Mouse (Mus musculus): ENCODE results near the gene Gm28372. TPM values are rescaled to one million over a fixed set of nuclear protein-coding genes. Genes with fewer than 3 reads are reported as not detected.

Gene Gm28372
- polyA plus RNA-seq, 1 experiment from 2014 or later: not detected

DNA sequence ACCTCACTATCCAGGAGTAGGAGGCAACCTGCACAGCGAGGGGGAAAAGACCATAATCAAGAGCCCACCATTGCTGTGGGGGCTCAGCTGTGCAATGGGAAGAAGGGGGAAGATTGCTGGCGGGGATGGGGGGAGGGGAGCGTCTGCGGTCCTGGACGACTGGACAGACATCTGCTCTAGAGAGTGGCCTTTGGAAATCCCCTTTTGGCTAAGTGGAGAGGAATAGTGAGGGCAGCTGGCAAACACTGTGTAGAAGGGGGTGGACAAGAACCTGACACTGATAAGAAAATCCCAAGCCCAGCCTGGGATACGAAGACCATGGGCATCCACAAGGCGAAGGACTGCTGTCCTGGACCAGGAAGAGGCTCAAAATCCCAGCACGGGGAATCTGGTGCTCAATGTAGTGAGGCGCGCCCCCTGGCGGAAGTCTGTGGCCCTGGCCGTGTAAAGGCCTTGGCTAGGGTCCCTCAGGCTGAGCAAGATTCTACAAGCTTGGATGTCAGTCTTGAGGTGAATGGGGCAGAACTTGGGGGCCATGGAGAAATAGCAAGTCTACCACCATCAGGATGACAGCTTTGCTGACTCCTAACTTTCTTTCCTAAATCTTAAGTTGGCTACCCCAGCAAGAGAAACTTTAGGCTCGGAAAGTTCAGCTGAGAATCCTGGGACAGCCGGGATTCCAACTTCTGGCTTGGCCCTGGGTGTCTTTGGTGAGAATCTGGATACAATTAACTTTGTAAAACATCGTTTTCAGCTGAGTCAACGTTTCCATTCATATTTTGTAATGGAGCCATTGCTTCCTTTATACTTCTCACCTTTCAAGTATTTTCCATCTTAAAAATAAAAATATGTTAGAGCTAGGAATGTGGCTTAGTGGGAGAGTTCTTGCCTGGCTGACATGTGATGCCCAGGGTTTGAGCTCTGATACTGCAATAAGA, 6.8 kb downstream of the Gm28372 start:
- ATAC-seq (ENCODE audit: insufficient read depth): no peak

GRCm38 (mm10) chr2:130412775-130413174, 7.7 kb downstream of the Gm28372 start:
- no peak for ATAC-seq (ENCODE audit: insufficient read depth)
- no peaks in the 10 kb centered on the region for H3K27me3 ChIP-seq
- no peaks in the 10 kb centered on the region for H3K4me1 ChIP-seq (replicated peaks)
- no peak overlapping the region for H3K4me2 ChIP-seq
- no peaks in the 10 kb centered on the region for H3K9me3 ChIP-seq (replicated peaks)
- 57% methylated on average over 3 of the region's 3 CpGs for WGBS (ENCODE audit: insufficient replicate concordance)
- H3K4me3 ChIP-seq (replicated peaks): no peak overlapping the region
- H3K36me3 ChIP-seq (replicated peaks): no peaks in the 10 kb centered on the region
- H3K9ac ChIP-seq: no peak overlapping the region
- no peak overlapping the region for H3K27ac ChIP-seq (replicated peaks)

More for the DNA sequence above, 6.8 kb downstream of the Gm28372 start:
- Histone ChIP-seq H3K27me3 (no peaks in the 10 kb centered on the region), H3K4me3 (replicated peaks) (no peak overlapping the region), H3K4me1 (replicated peaks) (no peaks in the 10 kb centered on the region), H3K27ac (replicated peaks) (no peak overlapping the region), H3K36me3 (replicated peaks) (no peaks in the 10 kb centered on the region), H3K9ac (no peak overlapping the region), H3K9me3 (replicated peaks) (no peaks in the 10 kb centered on the region), H3K4me2 (no peak overlapping the region)
- WGBS (ENCODE audit: insufficient replicate concordance): 25% methylated on average over 16 of the region's 16 CpGs

DNA sequence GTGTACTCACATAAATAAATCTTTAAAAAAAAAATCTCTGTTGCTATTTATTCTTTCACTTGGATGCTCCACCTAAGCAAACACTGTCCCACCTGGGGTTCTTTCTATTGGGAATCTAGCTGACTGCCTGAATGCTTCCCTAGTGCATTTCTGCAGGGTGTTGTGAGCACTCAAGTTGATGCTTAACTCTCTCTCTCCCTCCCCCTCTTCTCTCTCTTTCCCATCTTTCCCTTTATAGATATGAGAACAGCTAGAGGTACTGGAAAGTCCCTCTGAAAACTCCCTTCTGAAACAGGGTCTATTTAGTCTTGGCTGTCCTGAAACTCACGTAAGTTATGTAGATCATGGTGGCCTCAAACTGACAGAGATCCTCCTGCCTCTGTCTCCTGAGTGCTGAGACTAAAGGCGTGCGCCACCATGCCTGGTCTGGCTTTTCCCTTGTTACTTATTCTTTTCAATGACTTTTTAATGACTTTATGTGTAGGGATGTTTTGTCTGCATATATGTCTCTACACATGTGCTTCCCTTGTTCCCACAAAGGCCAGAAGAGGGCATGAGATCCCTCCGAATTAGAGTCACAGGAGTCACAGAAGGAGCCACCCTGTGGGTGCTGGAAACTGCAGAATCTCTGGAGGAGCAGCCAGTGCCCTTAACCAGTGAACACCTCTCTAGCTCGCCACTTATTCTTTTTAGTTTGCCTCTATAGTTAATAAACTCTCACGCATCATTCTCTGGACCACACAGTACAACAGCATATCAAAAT, 9.2 kb downstream of the Gm28372 start:
- Histone ChIP-seq H3K36me3 (replicated peaks) (0 out of 2 replicates have a peak, but pooled peaks cover 4% of the 10 kb centered on the region), H3K4me3 (replicated peaks) (no peak overlapping the region), H3K9me3 (replicated peaks) (no peaks in the 10 kb centered on the region), H3K4me2 (no peak overlapping the region), H3K9ac (no peak overlapping the region), H3K27ac (replicated peaks) (no peak overlapping the region), H3K4me1 (replicated peaks) (no peaks in the 10 kb centered on the region), H3K27me3 (no peaks in the 10 kb centered on the region)
- no peak for ATAC-seq (ENCODE audit: insufficient read depth)
- WGBS (ENCODE audit: insufficient replicate concordance): 61% methylated on average over 6 of the region's 6 CpGs

- ATAC-seq (ENCODE audit: insufficient read depth): no peak
- H3K9me3 ChIP-seq (replicated peaks): no peaks in the 10 kb centered on the region; the same call in 1 of the 2 replicates
- H3K27ac ChIP-seq (replicated peaks): no peak overlapping the region
- WGBS (ENCODE audit: insufficient replicate concordance): 81% methylated on average over 26 of the region's 26 CpGs
- H3K36me3 ChIP-seq (replicated peaks): 0 out of 2 replicates have a peak, but pooled peaks cover 4% of the 10 kb centered on the region
- H3K27me3 ChIP-seq: no peaks in the 10 kb centered on the region
- peaks cover 37% of the 10 kb centered on the region for H3K4me1 ChIP-seq (replicated peaks)
- no peak overlapping the region for H3K4me2 ChIP-seq
- no peak overlapping the region for H3K4me3 ChIP-seq (replicated peaks)
- no peak overlapping the region for H3K9ac ChIP-seq
These were observed 17.0 kb downstream of the Gm28372 start for GRCm38 (mm10) chr2:130421781-130422620.

GRCm38 (mm10) chr2:130423397-130424125, 18.5 kb downstream of the Gm28372 start:
- H3K4me2 ChIP-seq: peak overlapping the region; percentile 99
- ATAC-seq (ENCODE audit: insufficient read depth): peak; percentile 57

GRCm38 (mm10) chr2:130424126-130424853, 19.3 kb downstream of the Gm28372 start, which contains the start of the genes Vps16 and Pced1a:
Vps16 (plus strand) TSS chr2:130424339.
Pced1a (minus strand) TSS chr2:130424701.
- peaks cover 50% of the 10 kb centered on the region for H3K4me1 ChIP-seq (replicated peaks)
- ATAC-seq (ENCODE audit: insufficient read depth): peak; percentile 93
- WGBS (ENCODE audit: insufficient replicate concordance): under 1% methylated on average over 58 of the region's 58 CpGs
- H3K9ac ChIP-seq: peak within 1 kb of the TSS; percentile 86
- H3K27me3 ChIP-seq: no peaks in the 10 kb centered on the region
- H3K27ac ChIP-seq (replicated peaks): peak within 1 kb of the TSS; percentile 89
- peak within 1 kb of the TSS; percentile 93 for H3K4me3 ChIP-seq (replicated peaks)
- peak within 1 kb of the TSS; percentile 99 for H3K4me2 ChIP-seq
- H3K9me3 ChIP-seq (replicated peaks): no peaks in the 10 kb centered on the region; the same call in 1 of the 2 replicates
- H3K36me3 ChIP-seq (replicated peaks): no peaks in the 10 kb centered on the region; the same call in 1 of the 2 replicates

More at GRCm38 (mm10) chr2:130423397-130424125, 18.5 kb downstream of the Gm28372 start:
- no peaks in the 10 kb centered on the region for H3K27me3 ChIP-seq
- H3K9me3 ChIP-seq (replicated peaks): no peaks in the 10 kb centered on the region; the same call in 1 of the 2 replicates
- H3K27ac ChIP-seq (replicated peaks): peak overlapping the region; percentile 89
- WGBS (ENCODE audit: insufficient replicate concordance): 14% methylated on average over 49 of the region's 49 CpGs
- H3K9ac ChIP-seq: peak overlapping the region; percentile 86
- peak overlapping the region; percentile 93 for H3K4me3 ChIP-seq (replicated peaks)
- peaks cover 4% of the 10 kb centered on the region; the same call in 1 of the 2 replicates for H3K36me3 ChIP-seq (replicated peaks)
- peaks cover 42% of the 10 kb centered on the region for H3K4me1 ChIP-seq (replicated peaks)

- 16% methylated on average over 5 of the region's 5 CpGs for WGBS (ENCODE audit: insufficient replicate concordance)
- H3K9me3 ChIP-seq (replicated peaks): no peaks in the 10 kb centered on the region; the same call in 1 of the 2 replicates
- peak overlapping the region; percentile 93 for H3K4me3 ChIP-seq (replicated peaks)
- H3K36me3 ChIP-seq (replicated peaks): no peaks in the 10 kb centered on the region; the same call in 1 of the 2 replicates
- no peak for ATAC-seq (ENCODE audit: insufficient read depth)
- peak overlapping the region; percentile 89 for H3K27ac ChIP-seq (replicated peaks)
- H3K4me1 ChIP-seq (replicated peaks): peaks cover 56% of the 10 kb centered on the region
- H3K27me3 ChIP-seq: no peaks in the 10 kb centered on the region
- peak overlapping the region; percentile 86 for H3K9ac ChIP-seq
- peak overlapping the region; percentile 99 for H3K4me2 ChIP-seq
These were observed 20.1 kb downstream of the Gm28372 start for GRCm38 (mm10) chr2:130425112-130425511.

GRCm38 (mm10) chr2:130429851-130430250, 24.8 kb downstream of the Gm28372 start:
- Histone ChIP-seq H3K27ac (replicated peaks) (no peak overlapping the region), H3K36me3 (replicated peaks) (peaks cover 15% of the 10 kb centered on the region), H3K4me1 (replicated peaks) (peaks cover 40% of the 10 kb centered on the region), H3K9ac (no peak overlapping the region), H3K4me3 (replicated peaks) (no peak overlapping the region), H3K27me3 (no peaks in the 10 kb centered on the region), H3K4me2 (no peak overlapping the region), H3K9me3 (replicated peaks) (no peaks in the 10 kb centered on the region)
- WGBS (ENCODE audit: insufficient replicate concordance): 61% methylated on average over 2 of the region's 2 CpGs
- no peak for ATAC-seq (ENCODE audit: insufficient read depth)

GRCm38 (mm10) chr2:130430484-130430883, 25.4 kb downstream of the Gm28372 start:
- Histone ChIP-seq H3K27me3 (no peaks in the 10 kb centered on the region), H3K27ac (replicated peaks) (no peak overlapping the region), H3K4me3 (replicated peaks) (no peak overlapping the region), H3K36me3 (replicated peaks) (peaks cover 15% of the 10 kb centered on the region), H3K9ac (no peak overlapping the region), H3K9me3 (replicated peaks) (no peaks in the 10 kb centered on the region), H3K4me2 (no peak overlapping the region), H3K4me1 (replicated peaks) (peaks cover 34% of the 10 kb centered on the region)
- 62% methylated on average over 3 of the region's 3 CpGs for WGBS (ENCODE audit: insufficient replicate concordance)
- ATAC-seq (ENCODE audit: insufficient read depth): no peak
